Mouse (Mus musculus) liver, embryonic 15.5 days (tissue): ENCODE measurements around the gene Cers3. TPM values are rescaled to one million over a fixed set of nuclear protein-coding genes. Genes with fewer than 3 reads are reported as not detected.

Experiments used
- ATAC-seq: fragments of 200-750 bp; cut with Nextera tagmentation; 2 replicates; pipeline ENCODE4 v1.8.0; 2017; ENCODE audit warnings: moderate number of reproducible peaks, mild to moderate bottlenecking, moderate library complexity; ENCODE audit not compliant: insufficient read depth
- H3K27ac ChIP-seq: fragments of 300-500 bp; sonication (generic); replicated peaks from 2 replicates; pipeline ENCODE4 v1.5.1; 2015; ENCODE audit warnings: mild to moderate bottlenecking, inconsistent platforms
- H3K27me3 ChIP-seq: fragments of 300-500 bp; sonication (generic); 2 replicates; pipeline ENCODE4 v1.6.1; 2015; ENCODE audit warnings: mild to moderate bottlenecking, inconsistent platforms
- H3K36me3 ChIP-seq: fragments of 300-500 bp; sonication (generic); replicated peaks from 2 replicates; pipeline ENCODE4 v1.6.1; 2015; ENCODE audit warnings: moderate library complexity, mild to moderate bottlenecking, inconsistent platforms
- H3K4me1 ChIP-seq: fragments of 300-500 bp; sonication (generic); replicated peaks from 2 replicates; pipeline ENCODE4 v1.6.1; 2015; ENCODE audit warnings: inconsistent platforms
- H3K4me2 ChIP-seq: fragments of 300-500 bp; sonication (generic); 2 replicates; pipeline ENCODE4 v1.6.1; 2015; ENCODE audit warnings: moderate library complexity, mild to moderate bottlenecking, inconsistent platforms
- H3K4me3 ChIP-seq: fragments of 300-500 bp; sonication (generic); replicated peaks from 2 replicates; pipeline ENCODE4 v1.5.1; 2015; ENCODE audit warnings: mild to moderate bottlenecking, inconsistent platforms
- H3K9ac ChIP-seq: fragments of 300-500 bp; sonication (generic); 2 replicates; pipeline ENCODE4 v1.6.1; 2015; ENCODE audit warnings: moderate library complexity, mild to moderate bottlenecking, inconsistent platforms
- H3K9me3 ChIP-seq: fragments of 300-500 bp; sonication (generic); replicated peaks from 2 replicates; pipeline ENCODE4 v1.6.1; 2016; ENCODE audit warnings: inconsistent platforms
- WGBS: fragments of 180-500 bp; shearing (Covaris S2); methylation state at CpG from one replicate; pipeline ENCODE4 v1.1.7; 2015; ENCODE audit warnings: mixed read lengths; ENCODE audit not compliant: insufficient replicate concordance; 5-methylcytosine and 5-hydroxymethylcytosine counted together
- polyA plus RNA-seq: library from polyadenylated mRNA; unstranded; fragments of >200 nt; fragmentation: Nextera tagmentation; extraction: Ambion mirVana; gene quantifications from 2 replicates; pipeline ENCODE4 v1.2.1, GENCODE M21; 2015

Cers3 gene
- polyA plus RNA-seq = 0.05 and 0.09 TPM in 2 replicates

DNA sequence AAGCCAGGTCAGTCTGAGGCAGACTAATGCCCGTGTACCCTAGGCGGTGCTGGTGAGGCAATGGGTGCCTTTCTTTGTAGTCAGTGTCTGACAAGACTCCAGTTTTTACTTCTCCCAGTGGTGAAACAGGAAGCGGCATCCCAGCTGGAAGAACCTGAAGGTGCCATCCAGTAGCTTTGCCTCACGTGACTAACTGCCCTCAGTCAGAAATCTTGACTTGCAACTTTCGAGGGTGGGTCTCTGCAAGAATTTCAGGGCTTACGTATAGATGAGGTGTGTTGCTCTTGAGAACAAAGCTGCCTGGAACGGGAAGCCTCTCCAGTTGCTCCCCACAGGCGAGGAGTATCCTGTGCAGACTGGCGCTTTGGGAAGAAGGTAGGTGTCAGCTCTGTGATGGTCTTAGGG is at the start of gene Cers3:
TSS of gene Cers3 (plus strand) at position 128 of the 405 bp plus-strand sequence.
- Histone ChIP-seq H3K4me2 (no peak within 1 kb of the TSS), H3K9ac (no peak within 1 kb of the TSS), H3K27ac (no peak within 1 kb of the TSS), H3K4me1 (no peaks in the 10 kb centered on the region), H3K9me3 (no peaks in the 10 kb centered on the region), H3K27me3 (no peaks in the 10 kb centered on the region), H3K4me3 (no peak within 1 kb of the TSS), H3K36me3 (no peaks in the 10 kb centered on the region)
- ATAC-seq = no peak
- WGBS = 62% methylated on average over 9 of the region's 9 CpGs

DNA sequence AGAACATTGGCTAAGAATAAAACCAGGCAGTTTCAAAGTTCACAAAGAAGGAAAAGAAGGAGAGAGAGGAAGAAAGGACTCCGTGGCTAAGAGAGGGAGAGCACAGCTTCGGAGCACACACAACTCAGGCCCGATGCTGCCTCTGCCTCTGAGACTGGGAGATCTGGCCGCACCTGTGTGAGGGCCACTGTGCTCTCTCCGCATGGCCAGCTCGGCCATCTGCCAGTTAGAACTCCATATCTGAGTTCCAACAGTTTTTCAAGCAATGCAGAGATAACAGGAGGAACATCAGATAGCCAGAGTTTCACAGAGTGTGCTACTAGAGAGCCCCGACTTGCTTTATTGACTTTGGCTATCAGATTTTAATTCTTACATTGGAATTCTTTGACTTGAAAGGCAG is 48.8 kb upstream of the Cers3 start:
- peaks cover 17% of the 10 kb centered on the region for H3K4me1 ChIP-seq
- WGBS = 52% methylated on average over 7 of the region's 7 CpGs
- H3K9me3 ChIP-seq = no peaks in the 10 kb centered on the region
- no peaks in the 10 kb centered on the region for H3K36me3 ChIP-seq
- H3K27me3 ChIP-seq = no peaks in the 10 kb centered on the region
- no peak overlapping the region for H3K9ac ChIP-seq
- no peak overlapping the region for H3K27ac ChIP-seq
- ATAC-seq = no peak
- no peak overlapping the region for H3K4me2 ChIP-seq
- H3K4me3 ChIP-seq = no peak overlapping the region

DNA sequence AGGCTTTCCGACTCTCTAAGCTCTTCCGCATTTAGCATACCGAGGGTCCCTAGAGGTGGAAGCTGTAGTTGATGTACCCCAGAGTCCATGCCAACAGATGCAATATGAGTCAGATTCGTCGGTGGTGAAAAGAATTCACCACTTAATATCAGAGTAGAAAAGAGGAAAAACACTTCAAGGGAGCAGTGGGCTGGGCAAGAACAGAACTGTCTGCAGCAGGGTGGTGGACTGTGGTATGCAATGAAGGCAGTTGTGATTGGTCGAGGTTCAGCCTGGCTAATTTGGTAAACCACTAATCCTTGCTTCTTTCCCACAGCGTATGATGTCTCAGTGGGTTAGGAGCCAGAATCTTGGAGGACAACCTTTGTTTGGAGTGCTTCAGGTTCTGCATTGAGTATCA is 40.6 kb upstream of the Cers3 start:
- Histone ChIP-seq H3K9me3 (no peaks in the 10 kb centered on the region), H3K36me3 (no peaks in the 10 kb centered on the region), H3K4me1 (no peaks in the 10 kb centered on the region), H3K27me3 (no peaks in the 10 kb centered on the region), H3K4me2 (no peak overlapping the region), H3K4me3 (no peak overlapping the region), H3K9ac (no peak overlapping the region), H3K27ac (no peak overlapping the region)
- 71% methylated on average over 7 of the region's 7 CpGs for whole genome bisulfite sequencing
- ATAC-seq = no peak

DNA sequence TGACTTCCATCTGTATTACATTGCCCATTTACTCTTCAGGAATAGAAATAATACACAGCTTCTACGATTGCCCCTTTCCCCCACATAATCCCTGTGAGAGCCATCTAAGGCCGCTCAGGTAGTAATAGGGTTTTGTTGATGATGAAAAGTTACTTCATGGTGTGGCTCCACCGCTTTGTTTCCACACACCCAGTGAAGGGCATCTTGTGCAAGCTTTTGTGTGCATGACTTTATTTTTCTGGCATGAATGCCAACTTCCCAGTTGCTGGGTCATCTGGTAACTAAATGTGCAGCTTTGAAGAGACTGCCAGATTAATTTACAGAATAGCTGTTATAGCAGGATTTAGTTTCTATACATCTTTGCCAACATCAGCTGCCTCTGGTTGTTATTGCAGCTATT is 38.7 kb upstream of the Cers3 start:
- Histone ChIP-seq H3K9me3 (no peaks in the 10 kb centered on the region), H3K4me2 (no peak overlapping the region), H3K4me1 (no peaks in the 10 kb centered on the region), H3K27ac (no peak overlapping the region), H3K9ac (no peak overlapping the region), H3K27me3 (no peaks in the 10 kb centered on the region), H3K4me3 (no peak overlapping the region), H3K36me3 (no peaks in the 10 kb centered on the region)
- WGBS = 74% methylated on average over 3 of the region's 3 CpGs
- ATAC-seq = no peak

GRCm38 (mm10) chr7:66711166-66711565 is 32.1 kb upstream of the Cers3 start:
- H3K4me2 ChIP-seq = no peak overlapping the region

DNA sequence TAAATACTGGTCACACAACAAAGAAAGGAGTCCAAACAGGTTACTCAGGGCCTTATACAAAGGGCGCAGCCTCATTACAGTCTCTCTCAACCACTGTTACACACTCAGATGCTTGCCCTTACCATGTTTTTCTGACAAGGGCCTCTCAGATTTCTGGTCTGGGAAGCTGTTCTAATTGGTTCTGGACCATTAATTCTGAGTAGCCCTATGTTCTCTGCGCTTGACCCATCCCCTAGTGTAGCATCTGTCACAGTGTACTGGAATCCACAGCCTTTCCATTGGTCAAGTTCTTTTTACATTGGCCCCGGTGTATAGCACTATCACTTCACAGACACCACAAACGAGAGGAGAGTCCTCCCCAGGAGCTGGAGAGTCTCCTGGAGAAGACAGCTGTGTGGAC is 18.8 kb upstream of the Cers3 start:
- WGBS = 74% methylated on average over 4 of the region's 4 CpGs
- H3K4me2 ChIP-seq = no peak overlapping the region
- no peaks in the 10 kb centered on the region for H3K9me3 ChIP-seq
- H3K4me3 ChIP-seq = no peak overlapping the region
- no peaks in the 10 kb centered on the region for H3K27me3 ChIP-seq
- no peaks in the 10 kb centered on the region for H3K4me1 ChIP-seq
- no peak for ATAC-seq
- H3K36me3 ChIP-seq = no peaks in the 10 kb centered on the region
- H3K9ac ChIP-seq = no peak overlapping the region
- no peak overlapping the region for H3K27ac ChIP-seq

More at GRCm38 (mm10) chr7:66711166-66711565, 32.1 kb upstream of the Cers3 start:
- Histone ChIP-seq H3K36me3 (0 out of 2 replicates have a peak, but pooled peaks cover 4% of the 10 kb centered on the region), H3K9ac (no peak overlapping the region), H3K4me1 (no peaks in the 10 kb centered on the region), H3K4me3 (no peak overlapping the region), H3K27me3 (no peaks in the 10 kb centered on the region), H3K27ac (no peak overlapping the region), H3K9me3 (no peaks in the 10 kb centered on the region)
- no peak for ATAC-seq
- WGBS = 35% methylated on average over 2 of the region's 2 CpGs

GRCm38 (mm10) chr7:66724954-66725353 is 18.4 kb upstream of the Cers3 start:
- Histone ChIP-seq H3K4me2 (no peak overlapping the region), H3K4me1 (no peaks in the 10 kb centered on the region), H3K36me3 (no peaks in the 10 kb centered on the region), H3K4me3 (no peak overlapping the region), H3K27ac (no peak overlapping the region), H3K27me3 (no peaks in the 10 kb centered on the region), H3K9ac (no peak overlapping the region), H3K9me3 (no peaks in the 10 kb centered on the region)
- 63% methylated on average over 6 of the region's 6 CpGs for WGBS
- ATAC-seq = no peak

DNA sequence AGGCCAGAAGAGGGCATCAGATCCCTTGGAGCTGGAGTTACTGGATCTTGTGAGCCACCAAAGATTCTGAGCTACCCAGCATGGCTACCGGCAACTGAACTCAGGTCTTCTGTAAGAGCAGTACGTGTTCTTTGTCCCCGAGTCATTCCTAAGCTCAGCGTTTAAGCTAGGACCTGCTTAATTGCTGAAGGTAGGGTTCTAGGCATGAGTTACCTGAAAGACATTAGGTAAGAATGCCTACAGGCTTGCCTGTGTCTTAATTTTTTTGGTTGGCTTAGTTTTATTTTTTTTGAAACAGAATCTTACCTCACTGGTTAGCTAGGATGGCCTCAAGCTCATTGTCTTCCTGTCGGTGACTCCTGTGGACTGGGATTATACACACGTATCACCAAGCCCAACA is 15.2 kb upstream of the Cers3 start:
- 71% methylated on average over 6 of the region's 6 CpGs for WGBS
- Histone ChIP-seq H3K4me1 (no peaks in the 10 kb centered on the region), H3K27ac (no peak overlapping the region), H3K36me3 (no peaks in the 10 kb centered on the region), H3K4me2 (no peak overlapping the region), H3K9me3 (no peaks in the 10 kb centered on the region), H3K27me3 (no peaks in the 10 kb centered on the region), H3K9ac (no peak overlapping the region), H3K4me3 (no peak overlapping the region)
- no peak for ATAC-seq

- Histone ChIP-seq H3K9me3 (no peaks in the 10 kb centered on the region), H3K9ac (no peak overlapping the region), H3K4me2 (no peak overlapping the region), H3K36me3 (no peaks in the 10 kb centered on the region), H3K27ac (no peak overlapping the region), H3K27me3 (no peaks in the 10 kb centered on the region), H3K4me1 (no peaks in the 10 kb centered on the region), H3K4me3 (no peak overlapping the region)
- 74% methylated on average over 2 of the region's 2 CpGs for WGBS
- no peak for ATAC-seq
These were observed 14.1 kb upstream of the Cers3 start for GRCm38 (mm10) chr7:66729232-66729631.

- ATAC-seq = no peak
- WGBS = 79% methylated on average over 17 of the region's 17 CpGs
- Histone ChIP-seq H3K4me2 (no peak overlapping the region), H3K9me3 (no peaks in the 10 kb centered on the region), H3K4me3 (no peak overlapping the region), H3K9ac (no peak overlapping the region), H3K4me1 (no peaks in the 10 kb centered on the region), H3K27ac (no peak overlapping the region), H3K27me3 (no peaks in the 10 kb centered on the region), H3K36me3 (no peaks in the 10 kb centered on the region)
These were observed 9.9 kb upstream of the Cers3 start for GRCm38 (mm10) chr7:66733431-66733830.

GRCm38 (mm10) chr7:66733882-66734281 is 9.4 kb upstream of the Cers3 start:
- Histone ChIP-seq H3K4me3 (no peak overlapping the region), H3K27ac (no peak overlapping the region), H3K9ac (no peak overlapping the region), H3K36me3 (no peaks in the 10 kb centered on the region), H3K4me1 (no peaks in the 10 kb centered on the region), H3K9me3 (no peaks in the 10 kb centered on the region), H3K27me3 (no peaks in the 10 kb centered on the region), H3K4me2 (no peak overlapping the region)
- 75% methylated on average over 11 of the region's 11 CpGs for WGBS
- no peak for ATAC-seq

- H3K4me2 ChIP-seq = no peak overlapping the region
- no peak for ATAC-seq
- H3K9ac ChIP-seq = no peak overlapping the region
- H3K9me3 ChIP-seq = no peaks in the 10 kb centered on the region
- H3K4me1 ChIP-seq = no peaks in the 10 kb centered on the region
- no peaks in the 10 kb centered on the region for H3K36me3 ChIP-seq
- WGBS = 81% methylated on average over 4 of the region's 4 CpGs
- H3K4me3 ChIP-seq = no peak overlapping the region
- no peak overlapping the region for H3K27ac ChIP-seq
- H3K27me3 ChIP-seq = no peaks in the 10 kb centered on the region
These were observed 8.8 kb upstream of the Cers3 start for GRCm38 (mm10) chr7:66734466-66734865.
